Comparison of ENCODE assay signal across 8 mouse cellular contexts in the genomic region with DNA sequence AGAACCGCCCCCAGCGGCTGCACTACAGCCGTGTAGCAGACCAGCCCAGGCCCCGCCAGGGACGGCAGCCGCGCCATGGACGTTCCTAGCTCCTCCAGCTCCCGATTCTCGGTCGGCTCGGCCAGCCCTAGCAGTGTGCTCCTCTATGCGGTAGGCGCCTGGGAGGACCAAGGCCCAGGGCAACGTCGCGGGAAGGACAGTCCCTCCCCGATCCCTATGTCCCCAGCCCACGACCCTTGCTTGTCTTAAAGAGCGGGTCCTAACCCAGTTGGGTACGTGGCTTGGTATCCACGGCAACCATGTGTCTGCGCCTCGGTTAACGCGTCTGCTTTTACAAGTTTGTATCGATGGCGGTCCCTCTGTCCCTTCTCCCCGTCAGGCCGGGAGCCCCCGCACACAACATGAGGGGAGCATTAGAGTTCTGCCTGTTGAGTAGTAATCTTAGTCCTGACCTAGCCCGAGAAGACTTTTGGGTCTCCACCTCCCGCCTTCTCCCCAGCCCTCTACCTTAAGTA. TPM values are rescaled to one million over a fixed set of nuclear protein-coding genes. Genes with fewer than 3 reads are reported as not detected.
A peak's percentile ranks its signal among the peaks of the same experiment; 100 is the strongest.
DNase-seq lines count a peak whose midpoint lies in the region; ATAC-seq and TF ChIP-seq lines count a peak whose summit lies in the region.

No protein-coding gene starts in this region.

- no peaks in the 10 kb centered on the region for H3K9me3 ChIP-seq in lung, embryonic 14.5 days (ENCODE audit: low read depth, low read length)
- H3K9me3 ChIP-seq in embryonic facial prominence, embryonic 13.5 days = no peaks in the 10 kb centered on the region
- H3K9me3 ChIP-seq in limb, embryonic 10.5 days (replicated peaks) = no peaks in the 10 kb centered on the region
- no peaks in the 10 kb centered on the region for H3K9me3 ChIP-seq in neural tube, embryonic 15.5 days (replicated peaks)

- H3K36me3 ChIP-seq in lung, embryonic 14.5 days (ENCODE audit: insufficient read depth) = peaks cover 29% of the 10 kb centered on the region
- peaks cover 35% of the 10 kb centered on the region for H3K36me3 ChIP-seq in embryonic facial prominence, embryonic 13.5 days
- H3K36me3 ChIP-seq in limb, embryonic 10.5 days = peaks cover 53% of the 10 kb centered on the region
- peaks cover 26% of the 10 kb centered on the region for H3K36me3 ChIP-seq in neural tube, embryonic 15.5 days

- no peak for TF ChIP-seq CTCF in lung, embryonic 14.5 days (IDR thresholded peaks at IDR 0.05; ENCODE audit: low read depth)

- H3K4me2 ChIP-seq in lung, embryonic 14.5 days = peak overlapping the region; percentile 78
- peak overlapping the region; percentile 75 for H3K4me2 ChIP-seq in embryonic facial prominence, embryonic 13.5 days
- peak overlapping the region; percentile 79 for H3K4me2 ChIP-seq in neural tube, embryonic 15.5 days

- WGBS in lung, embryonic 14.5 days = under 1% methylated on average over 33 of the region's 33 CpGs
- under 1% methylated on average over 33 of the region's 33 CpGs for WGBS in embryonic facial prominence, embryonic 13.5 days
- under 1% methylated on average over 33 of the region's 33 CpGs for WGBS in limb, embryonic 10.5 days
- under 1% methylated on average over 33 of the region's 33 CpGs for WGBS in neural tube, embryonic 15.5 days

- H3K27me3 ChIP-seq in lung, embryonic 14.5 days (ENCODE audit: insufficient read depth, low read length) = no peaks in the 10 kb centered on the region
- no peaks in the 10 kb centered on the region for H3K27me3 ChIP-seq in embryonic facial prominence, embryonic 13.5 days
- H3K27me3 ChIP-seq in limb, embryonic 10.5 days (ENCODE audit: low read depth, poor library complexity, severe bottlenecking) = no peaks in the 10 kb centered on the region
- no peaks in the 10 kb centered on the region for H3K27me3 ChIP-seq in neural tube, embryonic 15.5 days (replicated peaks)

- H3K4me1 ChIP-seq in lung, embryonic 14.5 days (ENCODE audit: insufficient read depth) = peaks cover 4% of the 10 kb centered on the region; the same call in 1 of the 2 replicates
- peaks cover 13% of the 10 kb centered on the region for H3K4me1 ChIP-seq in embryonic facial prominence, embryonic 13.5 days
- H3K4me1 ChIP-seq in limb, embryonic 10.5 days = peaks cover 12% of the 10 kb centered on the region
- peaks cover 27% of the 10 kb centered on the region for H3K4me1 ChIP-seq in neural tube, embryonic 15.5 days

- DNase-seq in lung, embryonic 14.5 days = no peak
- no peak for DNase-seq in lung, postnatal 25 days (ENCODE audit: low spot score)
- DNase-seq in limb, embryonic 10.5 days (ENCODE audit: low spot score) = no peak
- DNase-seq in cerebellum, postnatal 4 days (ENCODE audit: low spot score in 2 of 2) = no peak
- no peak for DNase-seq in urinary bladder, postnatal 25 days (ENCODE audit: low spot score)
- no peak for DNase-seq in adrenal gland, postnatal 25 days

- peak overlapping the region; percentile 95 for H3K27ac ChIP-seq in lung, embryonic 14.5 days (ENCODE audit: low read depth)
- peak overlapping the region; percentile 92 for H3K27ac ChIP-seq in embryonic facial prominence, embryonic 13.5 days
- H3K27ac ChIP-seq in limb, embryonic 10.5 days = peak overlapping the region; percentile 99
- H3K27ac ChIP-seq in neural tube, embryonic 15.5 days (replicated peaks) = peak overlapping the region; percentile 94

- no peak; the same call in 1 of the 2 replicates for ATAC-seq in lung, embryonic 14.5 days (ENCODE audit: insufficient read depth)
- ATAC-seq in embryonic facial prominence, embryonic 13.5 days (ENCODE audit: insufficient number of reproducible peaks, insufficient read depth, low FRiP score, low TSS enrichment, low read depth) = peak; percentile 75
- ATAC-seq in neural tube, embryonic 15.5 days (ENCODE audit: low FRiP score) = peak; percentile 87

- H3K4me3 ChIP-seq in lung, embryonic 14.5 days (ENCODE audit: low read depth, low read length) = peak overlapping the region; percentile 93
- peak overlapping the region; percentile 93 for H3K4me3 ChIP-seq in embryonic facial prominence, embryonic 13.5 days
- peak overlapping the region; percentile 97 for H3K4me3 ChIP-seq in limb, embryonic 10.5 days
- H3K4me3 ChIP-seq in neural tube, embryonic 15.5 days (replicated peaks) = peak overlapping the region; percentile 83

- H3K9ac ChIP-seq in lung, embryonic 14.5 days = peak overlapping the region; percentile 96
- H3K9ac ChIP-seq in embryonic facial prominence, embryonic 13.5 days = peak overlapping the region; percentile 97
- H3K9ac ChIP-seq in neural tube, embryonic 15.5 days (replicated peaks) = peak overlapping the region; percentile 93

RNA-seq across cellular contexts. Expression of a gene that starts 0.3 kb away (rescaled TPM):
- polyA plus RNA-seq in lung, embryonic 14.5 days (2014; fragmentation: Nextera tagmentation; extraction: Ambion mirVana) = 43.5 and 44.5 TPM in 2 replicates
- 52.7 and 53.9 TPM in 2 replicates for polyA plus RNA-seq in embryonic facial prominence, embryonic 13.5 days (2015; fragmentation: Nextera tagmentation; extraction: Ambion mirVana)
- polyA plus RNA-seq in limb, embryonic 10.5 days (2016; fragmentation: Nextera tagmentation; extraction: Ambion mirVana) = 71.0 and 82.9 TPM in 2 replicates
- polyA plus RNA-seq in neural tube, embryonic 15.5 days (2015; fragmentation: Nextera tagmentation; extraction: Ambion mirVana) = 22.0 and 26.7 TPM in 2 replicates
- 35.2 and 41.4 TPM in 2 replicates for total RNA-seq in adrenal gland, postnatal 25 days (2021)

RNA-seq across cellular contexts. Expression of a gene that starts 0.4 kb away (rescaled TPM):
- 115 and 118 TPM in 2 replicates for polyA plus RNA-seq in lung, embryonic 14.5 days (2014; fragmentation: Nextera tagmentation; extraction: Ambion mirVana)
- polyA plus RNA-seq in embryonic facial prominence, embryonic 13.5 days (2015; fragmentation: Nextera tagmentation; extraction: Ambion mirVana) = 91.6 and 94.7 TPM in 2 replicates
- 133 and 142 TPM in 2 replicates for polyA plus RNA-seq in limb, embryonic 10.5 days (2016; fragmentation: Nextera tagmentation; extraction: Ambion mirVana)
- 67.3 and 77.7 TPM in 2 replicates for polyA plus RNA-seq in neural tube, embryonic 15.5 days (2015; fragmentation: Nextera tagmentation; extraction: Ambion mirVana)
- total RNA-seq in adrenal gland, postnatal 25 days (2021) = 109 and 119 TPM in 2 replicates

RNA-seq across cellular contexts. Expression of a gene that starts 34.3 kb away (rescaled TPM):
- polyA plus RNA-seq in lung, embryonic 14.5 days (2014; fragmentation: Nextera tagmentation; extraction: Ambion mirVana) = 8.9 and 9.8 TPM in 2 replicates
- 9.4 and 9.9 TPM in 2 replicates for polyA plus RNA-seq in embryonic facial prominence, embryonic 13.5 days (2015; fragmentation: Nextera tagmentation; extraction: Ambion mirVana)
- 8.7 and 9.2 TPM in 2 replicates for polyA plus RNA-seq in limb, embryonic 10.5 days (2016; fragmentation: Nextera tagmentation; extraction: Ambion mirVana)
- polyA plus RNA-seq in neural tube, embryonic 15.5 days (2015; fragmentation: Nextera tagmentation; extraction: Ambion mirVana) = 12.2 and 12.7 TPM in 2 replicates
- 25.2 and 27.7 TPM in 2 replicates for total RNA-seq in adrenal gland, postnatal 25 days (2021)

RNA-seq across cellular contexts. Expression of a gene that starts 34.5 kb away (rescaled TPM):
- 9.5 and 10.1 TPM in 2 replicates for polyA plus RNA-seq in lung, embryonic 14.5 days (2014; fragmentation: Nextera tagmentation; extraction: Ambion mirVana)
- polyA plus RNA-seq in embryonic facial prominence, embryonic 13.5 days (2015; fragmentation: Nextera tagmentation; extraction: Ambion mirVana) = 10.4 and 10.7 TPM in 2 replicates
- polyA plus RNA-seq in limb, embryonic 10.5 days (2016; fragmentation: Nextera tagmentation; extraction: Ambion mirVana) = 9.3 and 10.4 TPM in 2 replicates
- polyA plus RNA-seq in neural tube, embryonic 15.5 days (2015; fragmentation: Nextera tagmentation; extraction: Ambion mirVana) = 7.3 and 8.1 TPM in 2 replicates
- 19.7 and 24.1 TPM in 2 replicates for total RNA-seq in adrenal gland, postnatal 25 days (2021)
